Mouse (Mus musculus) spleen, adult 18-20 months (tissue): Measurements from ENCODE around the gene Ccl25.
A peak's percentile ranks its signal among the peaks of the same experiment; 100 is the strongest.
"Not testable (repeated sequence)": the region's sequence is repeated elsewhere in the genome, so short reads cannot be mapped to it uniquely, and the experiment has no call there.

Experiments used
- DNase-seq, 2 experiments: peaks; one replicate each; pipeline ENCODE4 v3.0.0; 2022; ENCODE audit warnings: mixed read lengths in 2 of 2

Ccl25 gene

DNA sequence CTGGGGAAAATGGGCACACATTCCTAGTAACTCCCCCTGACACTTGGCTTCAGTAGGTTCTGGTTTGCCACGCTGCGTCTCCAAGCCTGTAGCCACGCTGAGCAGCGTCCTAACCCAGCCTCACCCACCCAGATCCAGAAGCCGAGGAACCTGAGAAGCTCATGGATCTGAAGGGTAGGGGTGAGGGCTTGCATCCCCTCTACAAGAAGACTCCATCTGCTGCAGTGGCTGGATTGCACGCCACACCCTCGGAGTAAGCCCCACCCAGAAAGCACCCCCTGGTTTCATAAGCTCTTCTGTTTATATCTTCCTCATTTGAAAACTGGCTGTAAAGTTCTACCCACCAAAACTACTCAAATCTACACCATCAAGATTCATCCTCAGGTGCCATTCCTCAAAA, 22.7 kb downstream of the Ccl25 start:
- no peak for DNase-seq

DNA sequence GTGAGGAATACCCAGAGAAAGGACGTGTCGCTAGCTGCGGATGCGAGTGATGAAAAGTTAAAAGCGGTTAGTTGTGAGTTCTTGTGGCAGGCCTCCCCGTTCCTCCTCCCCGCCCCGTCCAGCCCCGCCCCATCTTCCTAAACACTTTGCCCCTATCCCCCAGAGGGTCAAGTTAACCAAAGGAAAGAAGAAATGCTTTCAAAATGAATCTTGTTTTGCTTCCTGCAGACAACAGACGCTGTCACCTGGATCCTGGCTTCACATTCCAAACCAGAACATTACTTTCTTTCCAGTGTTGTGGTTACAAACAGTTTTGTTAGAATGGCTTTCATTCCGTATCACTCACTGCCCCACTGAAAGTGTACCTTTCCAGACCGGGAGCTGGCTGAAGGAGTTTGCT, 23.3 kb downstream of the Ccl25 start:
- DNase-seq, result no peak

DNA sequence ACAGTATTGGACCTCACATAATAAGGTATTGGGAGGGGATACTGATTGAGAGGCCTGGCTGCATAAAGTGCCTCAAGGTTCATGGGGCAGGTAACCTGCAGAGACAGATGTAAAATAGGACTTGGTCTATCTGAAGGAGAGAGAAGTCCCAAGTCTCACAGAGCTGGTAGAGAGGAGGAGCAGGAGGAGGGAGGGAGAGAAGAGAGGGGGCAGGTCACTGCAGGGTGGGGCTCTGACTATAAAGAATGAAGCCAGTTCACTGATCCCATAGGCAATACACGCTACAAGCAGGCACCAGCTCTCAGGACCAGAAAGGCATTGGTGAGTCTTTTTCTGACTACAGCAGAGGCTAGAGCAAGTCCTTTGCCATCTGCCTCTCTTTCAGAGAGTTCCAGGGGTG, 24.3 kb downstream of the Ccl25 start:
- no peak for DNase-seq

- DNase-seq, result no peak
Observed at GRCm38 (mm10) chr8:4350618-4351017, 25.6 kb downstream of the Ccl25 start.

DNA sequence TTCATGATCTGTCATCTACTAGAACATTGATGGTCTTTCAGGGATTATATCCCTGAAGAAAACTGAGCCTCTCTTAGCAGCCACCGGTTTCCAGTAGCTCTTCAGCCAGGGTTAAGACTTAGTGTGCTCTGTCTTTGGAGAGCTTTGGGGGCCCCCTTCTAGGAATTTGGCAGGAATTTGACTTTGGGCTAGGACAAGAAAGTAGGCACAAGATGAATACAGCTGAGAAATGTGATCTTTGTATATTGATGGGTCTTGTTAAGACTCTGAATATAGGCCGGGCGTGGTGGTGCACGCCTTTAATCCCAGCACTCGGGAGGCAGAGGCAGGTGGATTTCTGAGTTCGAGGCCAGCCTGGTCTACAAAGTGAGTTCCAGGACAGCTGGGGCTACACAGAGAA, 27.6 kb downstream of the Ccl25 start:
- DNase-seq, result not testable (repeated sequence)

GRCm38 (mm10) chr8:4353741-4354140, 28.7 kb downstream of the Ccl25 start:
- no peak for DNase-seq

GRCm38 (mm10) chr8:4354516-4354915, 29.5 kb downstream of the Ccl25 start:
- DNase-seq, result no peak

GRCm38 (mm10) chr8:4355455-4355854, 30.4 kb downstream of the Ccl25 start:
- no peak for DNase-seq

GRCm38 (mm10) chr8:4359362-4359761, 34.4 kb downstream of the Ccl25 start:
- no peak for DNase-seq

GRCm38 (mm10) chr8:4360922-4361321, 35.9 kb downstream of the Ccl25 start:
- DNase-seq, result no peak

DNA sequence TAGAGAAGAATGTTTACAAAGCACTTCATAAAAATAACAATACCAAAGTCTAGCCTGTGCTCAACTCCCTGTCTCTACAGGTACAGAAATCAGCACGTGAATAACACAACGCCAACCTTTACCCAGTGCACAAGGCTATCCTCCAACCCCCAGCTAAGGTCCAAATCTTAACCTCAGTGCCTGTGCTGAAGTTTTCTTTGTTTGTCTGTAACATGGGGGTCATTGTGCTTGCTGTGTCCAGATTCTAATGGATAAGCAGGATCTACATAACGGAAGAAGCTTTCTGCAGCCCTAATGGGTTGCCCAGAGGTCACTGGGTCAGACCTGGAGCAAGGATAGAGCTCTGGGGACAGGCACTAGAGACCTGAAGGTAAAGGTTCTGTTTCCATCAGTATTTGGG, 41.2 kb downstream of the Ccl25 start:
- no peak for DNase-seq

DNA sequence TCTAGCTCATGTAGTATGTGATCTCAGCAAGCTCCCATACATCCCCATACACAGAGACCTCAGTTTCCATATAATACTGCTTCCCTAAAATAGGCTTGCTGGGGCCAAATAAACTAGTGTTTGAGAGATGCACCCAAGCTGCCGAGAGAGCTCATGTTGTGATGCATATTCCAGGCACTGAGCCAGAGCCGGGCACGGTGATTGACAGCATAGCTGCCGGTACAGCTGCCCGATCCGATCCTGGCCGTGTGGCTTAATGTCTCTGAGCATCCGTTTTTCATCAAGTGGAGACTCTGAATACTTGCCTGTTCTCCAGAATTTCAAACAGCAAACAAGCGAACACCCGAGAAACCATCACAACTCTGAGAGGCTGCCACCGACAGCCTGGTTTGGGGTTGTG, 42.8 kb downstream of the Ccl25 start:
- DNase-seq, result no peak

DNA sequence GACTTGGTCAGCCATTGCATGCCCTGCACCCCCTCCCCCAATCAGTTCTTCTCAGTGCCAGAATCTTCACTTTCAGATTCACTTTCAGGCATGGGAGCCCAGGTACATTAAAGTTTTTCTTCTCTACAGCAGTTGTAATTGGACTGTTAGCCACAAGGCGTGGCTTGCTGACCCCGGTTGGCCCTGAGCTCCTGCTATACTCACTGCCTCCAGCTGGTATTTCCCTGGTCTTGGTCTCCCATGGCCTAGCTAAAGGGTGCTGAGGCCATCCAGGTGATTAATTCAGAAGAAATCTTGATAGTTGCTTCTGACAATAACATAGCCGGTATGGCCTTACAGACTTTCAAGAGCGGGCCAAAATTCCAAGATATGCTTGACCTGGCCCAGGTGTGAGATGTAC, 43.5 kb downstream of the Ccl25 start:
- DNase-seq, result no peak

- DNase-seq, result peak; percentile 11 to 53
Observed at GRCm38 (mm10) chr8:4370078-4370477, 45.1 kb downstream of the Ccl25 start.

DNA sequence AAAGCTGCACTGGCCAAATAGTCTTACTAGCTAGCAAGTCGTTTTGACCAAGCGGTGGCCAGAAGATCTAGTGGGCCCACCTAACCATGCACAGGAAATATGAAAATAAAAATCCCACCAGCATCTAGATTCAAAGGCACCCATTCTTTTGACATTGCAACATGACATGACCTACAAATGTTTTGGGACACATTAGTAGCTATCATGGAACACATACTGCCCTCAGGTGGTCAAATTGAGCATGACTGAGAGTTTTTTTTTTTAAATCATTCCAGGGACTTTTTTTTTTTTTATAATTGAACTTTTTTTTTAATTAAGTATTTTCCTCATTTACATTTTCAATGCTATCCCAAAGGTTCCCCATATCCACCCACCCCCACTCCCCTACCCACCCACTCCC, 47.6 kb downstream of the Ccl25 start:
- DNase-seq, result no peak

DNA sequence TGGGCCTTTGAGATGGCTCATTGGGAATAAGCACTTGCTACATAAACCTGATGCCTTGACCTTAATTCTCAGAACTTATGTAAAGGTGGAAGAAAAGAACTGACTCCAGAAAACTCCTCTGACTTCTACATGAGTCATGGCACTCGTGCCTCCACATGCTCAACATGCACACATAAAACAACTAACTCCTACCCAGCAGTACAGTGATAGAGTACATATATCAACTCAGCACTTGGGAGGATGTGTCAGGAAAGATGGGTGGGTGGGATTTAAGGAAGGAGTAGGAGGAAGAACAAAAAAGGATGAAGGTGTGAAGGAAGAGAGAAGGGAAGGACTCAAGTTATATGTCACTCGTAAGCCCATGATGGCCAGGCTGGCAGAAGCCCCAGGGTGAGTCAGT, 76.4 kb downstream of the Ccl25 start:
- DNase-seq, result no peak

GRCm38 (mm10) chr8:4403960-4404879, 79.2 kb downstream of the Ccl25 start:
- no peak for DNase-seq

GRCm38 (mm10) chr8:4404880-4405261, 79.9 kb downstream of the Ccl25 start:
- no peak for DNase-seq

DNA sequence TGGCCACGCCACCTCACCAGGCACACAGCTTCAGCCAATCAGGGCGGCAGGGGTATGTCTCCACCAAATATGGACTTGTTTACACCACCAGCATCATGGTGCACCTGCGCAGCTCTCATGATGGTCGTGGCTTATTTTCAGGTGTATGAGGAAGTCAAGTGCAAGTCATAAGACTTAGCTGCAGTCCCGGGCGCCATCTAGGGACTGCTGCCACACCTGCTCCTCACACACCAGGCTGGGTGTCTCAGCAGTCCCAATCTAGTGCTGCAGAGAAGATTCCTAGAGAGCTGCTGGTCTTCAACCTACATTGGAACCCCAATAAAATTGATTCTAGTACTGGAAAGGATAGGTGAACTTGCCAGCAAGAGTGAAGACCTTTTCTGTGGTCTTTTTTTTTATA, 83.4 kb downstream of the Ccl25 start:
- not testable (repeated sequence) for DNase-seq
